Mouse (Mus musculus): ENCODE measurements around the gene Sox2.

The Sox2 gene

GRCm38 (mm10) chr3:34660542-34661290 lies 10.5 kb downstream of the Sox2 start:
- no peak for DNase-seq

GRCm38 (mm10) chr3:34661341-34662007 lies 11.3 kb downstream of the Sox2 start:
- no peak for DNase-seq

- no peak for DNase-seq
Observed at GRCm38 (mm10) chr3:34662008-34662711, 12.0 kb downstream of the Sox2 start.

- no peak for DNase-seq
Observed at GRCm38 (mm10) chr3:34662712-34663655, 12.8 kb downstream of the Sox2 start.

- DNase-seq, result no peak
Observed at GRCm38 (mm10) chr3:34663701-34664635, 13.8 kb downstream of the Sox2 start.

GRCm38 (mm10) chr3:34664636-34665531 lies 14.7 kb downstream of the Sox2 start:
- no peak for DNase-seq

- DNase-seq, result no peak
Observed at GRCm38 (mm10) chr3:34665751-34666665, 15.8 kb downstream of the Sox2 start.

GRCm38 (mm10) chr3:34667180-34667579 lies 17.0 kb downstream of the Sox2 start:
- no peak for DNase-seq

- no peak for DNase-seq
Observed at GRCm38 (mm10) chr3:34667881-34668817, 17.9 kb downstream of the Sox2 start.

- DNase-seq, result no peak
Observed at GRCm38 (mm10) chr3:34671024-34671660, 20.9 kb downstream of the Sox2 start.

- no peak for DNase-seq
Observed at GRCm38 (mm10) chr3:34678840-34679239, 28.6 kb downstream of the Sox2 start.

GRCm38 (mm10) chr3:34679439-34679838 lies 29.2 kb downstream of the Sox2 start:
- no peak for DNase-seq

GRCm38 (mm10) chr3:34679921-34680320 lies 29.7 kb downstream of the Sox2 start:
- DNase-seq, result no peak

GRCm38 (mm10) chr3:34688072-34688471 lies 37.9 kb downstream of the Sox2 start:
- no peak for DNase-seq

- DNase-seq, result no peak
Observed at GRCm38 (mm10) chr3:34691703-34692393, 41.6 kb downstream of the Sox2 start.

GRCm38 (mm10) chr3:34692394-34692745 lies 42.2 kb downstream of the Sox2 start:
- DNase-seq, result no peak
